Mouse (Mus musculus) G1E (cell line): ENCODE data around the gene Lcmt1.

Experiments
- CTCF ChIP-seq: IDR thresholded peaks from 2 replicates; pipeline ENCODE4 v1.5.1; 2012; ENCODE audit warnings: low read depth, low read length, inconsistent platforms, mixed read lengths
- GATA1 ChIP-seq: IDR thresholded peaks from 2 replicates; pipeline ENCODE4 v1.6.1; 2012; ENCODE audit warnings: borderline replicate concordance, low read length, inconsistent platforms, mixed read lengths
- POLR2AphosphoS5 ChIP-seq: IDR thresholded peaks from 2 replicates; pipeline ENCODE4 v1.6.1; 2012; ENCODE audit warnings: low read depth, low read length, inconsistent platforms; ENCODE audit not compliant: insufficient replicate concordance
- TAL1 ChIP-seq: conservative IDR thresholded peaks from 2 replicates; pipeline ENCODE4 v1.6.1; 2012; ENCODE audit warnings: low read depth, low read length, inconsistent platforms, mixed read lengths

GRCm38 (mm10) chr7:123368778-123369746 lies 522 bp upstream of the Lcmt1 start:
- TF ChIP-seq CTCF (no peak), TAL1 (no peak), GATA1 (no peak), POLR2AphosphoS5 (no peak)
